Mouse (Mus musculus) megakaryocyte-erythroid progenitor cell, adult 5-6 weeks (primary cell): Measurements from ENCODE around the gene Fuca1. TPM values are rescaled to one million over a fixed set of nuclear protein-coding genes. Genes with fewer than 3 reads are reported as not detected.
A peak's percentile ranks its signal among the peaks of the same experiment; 100 is the strongest.

Experiments used
- ATAC-seq: replicated peaks from 2 replicates; pipeline ENCODE4 v1.8.0; 2016; ENCODE audit warnings: mild to moderate bottlenecking, inconsistent platforms; ENCODE audit not compliant: severe bottlenecking, poor library complexity, low FRiP score, low TSS enrichment
- total RNA-seq, 2 experiments: library from RNA; stranded (forward) in 1 of 2; stranded (reverse) in 1 of 2; fragments of 200-1000, 215-1000 nt in 1 of 2; fragments of >200 nt in 1 of 2; fragmentation: Nextera tagmentation in 1 of 2; gene quantifications; 2 replicates each; pipeline ENCODE4 v1.2.3; 2014 to 2017

Fuca1 gene
- total RNA-seq (2014; fragmentation: Nextera tagmentation) (45.6 and 64.2 TPM in 2 replicates), total RNA-seq (2017) (136 and 139 TPM in 2 replicates)

DNA sequence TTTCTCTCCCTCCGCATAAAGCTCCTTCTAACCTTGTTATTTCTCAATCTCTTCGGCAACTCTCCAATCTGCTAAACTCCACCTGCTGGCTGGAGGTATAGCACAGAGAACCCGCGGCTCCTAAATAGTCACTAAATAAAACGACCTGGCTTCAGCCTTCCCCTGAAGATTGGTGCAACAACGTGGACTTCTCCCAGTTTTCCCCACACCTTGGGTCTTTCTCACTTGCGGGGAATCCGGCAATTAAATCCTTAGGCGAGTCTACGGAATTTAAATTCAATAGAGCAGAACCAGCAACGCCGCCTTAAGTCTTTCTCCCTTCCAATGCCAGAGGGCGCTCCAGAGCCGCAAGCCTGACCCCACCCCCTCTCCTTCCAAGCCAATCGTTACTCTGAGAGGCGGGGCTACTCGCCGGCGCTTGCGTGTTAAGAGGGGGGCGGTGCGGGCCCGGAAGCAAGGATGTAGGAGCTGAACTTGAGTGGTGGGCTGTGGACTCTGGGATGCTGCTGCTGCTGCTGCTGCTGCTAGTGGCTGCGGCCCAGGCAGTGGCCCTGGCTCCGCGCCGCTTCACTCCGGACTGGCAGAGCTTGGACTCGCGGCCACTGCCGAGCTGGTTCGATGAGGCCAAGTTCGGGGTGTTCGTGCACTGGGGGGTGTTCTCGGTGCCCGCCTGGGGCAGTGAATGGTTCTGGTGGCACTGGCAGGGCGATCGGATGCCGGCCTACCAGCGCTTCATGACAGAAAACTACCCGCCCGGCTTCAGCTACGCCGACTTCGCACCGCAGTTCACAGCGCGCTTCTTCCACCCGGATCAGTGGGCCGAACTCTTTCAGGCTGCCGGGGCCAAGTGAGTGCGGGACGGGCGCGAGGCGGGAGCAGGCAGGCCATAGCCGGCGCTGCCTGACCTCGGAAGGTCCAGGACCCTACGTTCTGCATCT, at the start of gene Fuca1:
Fuca1 (plus strand) TSS at position 432 of the 938 bp plus-strand sequence.
- peak; percentile 91 for ATAC-seq

DNA sequence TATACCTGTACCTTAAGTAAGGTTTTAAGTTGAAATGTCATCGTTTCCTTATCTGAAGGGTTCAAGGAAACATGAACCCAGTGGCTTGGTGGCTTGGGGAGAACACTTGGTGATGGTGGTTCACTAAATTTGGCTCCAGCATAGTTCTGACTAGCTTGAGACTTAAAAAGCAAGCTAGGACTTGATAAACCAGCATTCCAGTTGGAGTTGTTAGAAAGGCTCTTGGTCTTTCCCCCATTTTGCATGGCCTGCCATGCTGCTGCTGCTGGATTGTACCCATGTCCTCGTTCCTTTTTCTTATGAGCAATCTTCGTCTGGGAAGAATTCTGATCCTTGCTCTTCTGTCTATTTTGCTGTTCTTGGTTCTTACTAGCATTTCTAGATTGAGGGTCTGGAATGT, 48.5 kb upstream of the Fuca1 start:
- ATAC-seq, result no peak

DNA sequence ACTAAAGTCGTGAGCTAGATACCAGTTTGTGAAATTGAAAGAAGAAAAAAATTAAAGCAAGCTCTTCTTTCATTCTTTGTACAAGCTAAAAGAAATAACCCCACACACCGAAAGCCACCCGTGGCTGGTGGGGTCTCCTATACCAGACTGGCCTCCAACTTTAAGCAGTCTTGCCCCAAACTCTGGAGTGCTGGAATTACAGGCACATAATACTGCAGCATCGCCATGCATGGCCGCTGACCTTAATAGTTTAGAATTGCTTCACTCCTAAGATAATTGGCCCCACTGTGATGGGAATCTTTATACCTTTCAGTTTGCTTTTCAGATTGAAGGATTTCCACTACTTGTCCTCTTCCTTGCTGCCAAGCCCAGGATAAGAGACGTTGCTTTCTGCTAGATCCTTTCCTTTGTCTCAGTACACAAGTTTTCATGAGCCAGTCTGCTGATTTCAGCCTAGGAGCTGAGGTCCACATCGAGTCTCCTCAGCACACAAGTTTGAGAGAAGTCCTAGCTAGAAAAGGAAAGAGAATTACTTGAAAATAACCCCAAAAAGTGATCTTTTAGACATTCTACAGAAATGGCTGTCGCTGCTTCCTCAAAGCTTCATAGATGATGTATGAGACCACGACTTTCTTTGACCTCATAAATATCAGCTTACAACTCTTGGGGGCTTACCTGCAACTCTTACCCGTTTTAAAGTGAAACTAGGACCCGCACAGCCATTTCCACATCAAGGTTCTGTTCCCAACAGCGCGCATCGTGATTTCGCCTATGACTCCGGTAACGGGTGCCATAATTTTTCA, 47.7 kb upstream of the Fuca1 start:
- ATAC-seq, result no peak

DNA sequence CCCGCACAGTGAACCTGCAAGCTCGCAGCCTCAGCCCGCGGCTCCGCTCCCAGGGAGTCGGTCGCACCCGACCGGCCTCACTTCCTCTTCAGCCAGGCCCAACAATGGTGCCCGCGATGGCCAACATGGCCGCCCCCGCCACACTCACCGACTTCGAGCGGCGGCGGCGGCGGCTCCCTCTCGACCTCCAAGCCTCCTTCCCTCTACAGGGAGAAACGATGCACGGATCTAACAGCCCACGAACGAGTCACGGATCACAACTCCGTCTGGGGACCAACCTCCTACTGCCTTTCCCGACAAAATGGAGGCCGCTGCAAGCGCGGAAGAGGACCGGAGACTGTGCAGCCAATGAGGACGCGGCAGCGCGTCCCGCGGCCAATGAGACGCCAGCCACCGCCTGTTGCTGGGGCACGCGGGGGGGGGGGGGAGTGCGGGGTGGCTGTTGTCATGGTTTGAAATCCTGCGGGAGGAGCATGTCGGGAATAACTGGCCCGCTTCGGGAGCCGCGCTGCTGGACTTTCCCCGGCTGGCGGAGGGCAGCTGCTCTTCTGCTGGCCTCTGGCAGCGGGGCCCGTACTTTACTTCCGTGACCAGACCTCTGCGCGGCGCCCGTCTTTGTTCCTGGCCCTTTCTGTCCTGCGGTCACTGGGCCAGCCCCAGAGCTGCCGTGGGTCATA, 46.9 kb upstream of the Fuca1 start, which contains the start of gene Pnrc2:
Pnrc2 (minus strand) TSS at position 325 of the 677 bp plus-strand sequence.
- ATAC-seq, result peak; percentile 68

DNA sequence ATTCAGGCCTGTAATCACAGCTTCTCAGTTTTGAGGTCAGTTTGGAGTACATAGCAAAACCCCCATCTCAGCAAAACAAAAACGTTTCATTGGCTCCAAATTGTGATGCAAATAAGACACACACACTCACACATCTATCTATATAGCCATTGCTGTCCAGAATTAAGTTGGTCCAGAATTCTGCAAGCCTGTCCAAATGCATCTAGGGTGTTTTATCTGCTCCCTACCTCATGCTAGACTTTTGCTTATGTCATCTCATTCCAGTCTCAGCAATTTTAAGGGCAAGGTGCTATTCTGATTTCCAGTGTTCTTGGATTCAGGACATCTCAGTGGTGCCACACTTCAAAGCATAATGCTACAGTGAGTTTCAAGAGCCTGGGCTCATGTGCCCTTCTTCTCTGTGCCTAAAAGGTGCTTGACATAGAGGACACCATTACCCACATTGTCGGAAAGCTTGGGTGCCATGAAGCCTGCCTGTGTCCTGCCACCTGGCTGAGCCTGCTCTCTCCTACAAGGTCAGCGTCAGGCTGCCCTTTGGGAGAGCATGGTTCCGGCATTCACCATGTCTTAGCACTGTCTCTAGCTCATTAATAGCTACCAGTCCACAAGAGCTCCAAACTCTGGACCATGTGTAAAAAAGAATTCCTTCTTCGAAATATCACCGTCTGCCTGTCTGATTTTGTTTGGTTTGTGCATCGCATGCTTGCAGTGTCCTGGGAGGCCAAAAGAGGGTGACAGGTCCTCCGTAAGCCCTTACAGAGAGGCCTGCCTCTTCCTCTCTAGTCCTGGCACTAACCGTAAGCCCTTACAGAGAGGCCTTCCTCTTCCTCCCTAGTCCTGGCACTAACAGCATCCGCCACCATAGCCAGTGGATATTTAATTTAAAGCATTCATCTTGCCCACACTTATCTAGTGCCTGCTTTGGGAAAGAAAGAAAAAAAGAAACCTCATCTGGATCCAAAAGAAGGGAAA, 45.7 kb upstream of the Fuca1 start:
- ATAC-seq, result no peak

DNA sequence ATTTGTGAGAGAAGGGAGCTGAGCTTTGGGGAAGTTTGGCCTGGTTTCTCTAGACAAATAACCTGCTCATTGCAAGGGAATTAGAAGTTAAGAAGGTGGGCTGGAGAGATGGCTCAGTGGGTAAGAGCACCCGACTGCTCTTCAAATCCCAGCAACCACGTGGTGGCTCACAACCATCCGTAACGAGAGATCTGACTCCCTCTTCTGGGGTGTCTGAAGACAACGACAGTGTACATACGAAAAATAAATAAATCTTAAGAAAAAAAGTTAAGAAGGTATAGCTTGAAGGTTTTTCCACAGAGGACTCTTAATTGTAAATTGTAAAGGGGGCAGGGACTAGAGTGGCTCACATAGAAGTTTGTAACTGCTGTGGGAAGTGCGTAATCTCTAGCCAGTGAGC, 45.0 kb upstream of the Fuca1 start:
- ATAC-seq, result no peak

DNA sequence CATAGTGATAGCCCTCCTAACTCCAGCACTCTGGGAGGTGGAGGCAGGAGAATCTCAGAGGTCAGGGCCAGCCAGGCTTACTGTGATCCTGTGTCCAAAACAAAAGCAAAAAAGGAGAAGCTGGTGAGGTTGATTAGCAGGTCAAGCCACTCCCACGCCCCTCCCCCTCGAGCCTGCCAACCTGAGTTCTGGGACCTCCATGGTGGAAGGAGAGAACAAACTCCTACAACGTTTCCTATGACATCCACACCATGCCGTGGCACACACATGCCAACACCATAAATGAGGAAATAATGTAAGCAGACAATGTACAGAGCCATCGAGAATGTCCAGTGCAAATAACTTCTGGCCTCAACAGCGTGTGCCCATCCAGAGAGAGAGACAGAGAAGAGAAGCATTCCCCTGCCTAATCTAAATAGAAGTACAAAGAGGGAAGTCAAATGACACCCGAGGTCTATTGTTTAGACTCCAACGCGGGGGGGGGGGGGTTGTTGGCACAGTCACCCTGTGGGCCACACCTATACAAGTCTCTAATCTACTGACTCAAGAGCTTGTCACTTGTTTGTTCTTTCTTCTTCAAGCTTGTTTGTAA, 44.4 kb upstream of the Fuca1 start:
- peak; percentile 57 for ATAC-seq

DNA sequence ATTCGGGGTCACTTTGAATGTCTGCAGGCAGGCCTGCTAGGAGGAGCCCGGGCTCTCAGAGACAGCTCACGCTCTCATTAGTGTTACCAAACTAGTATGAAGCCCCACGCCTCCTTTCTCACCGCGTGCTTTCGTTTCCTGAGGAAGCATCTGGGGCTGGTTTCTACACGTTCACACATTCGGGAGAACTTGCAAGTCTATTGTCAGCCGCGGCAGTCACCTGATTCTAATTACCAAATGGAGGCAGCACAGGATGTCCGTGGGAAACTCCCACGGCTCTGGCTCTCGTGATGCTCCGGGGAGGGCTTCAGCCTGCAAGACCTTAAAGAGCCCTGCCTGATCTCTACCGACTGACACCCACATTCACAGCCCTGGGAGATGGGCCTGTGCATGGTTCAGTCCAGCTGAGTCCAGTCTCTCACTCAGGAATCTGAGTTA, 43.9 kb upstream of the Fuca1 start:
- ATAC-seq, result peak; percentile 20

DNA sequence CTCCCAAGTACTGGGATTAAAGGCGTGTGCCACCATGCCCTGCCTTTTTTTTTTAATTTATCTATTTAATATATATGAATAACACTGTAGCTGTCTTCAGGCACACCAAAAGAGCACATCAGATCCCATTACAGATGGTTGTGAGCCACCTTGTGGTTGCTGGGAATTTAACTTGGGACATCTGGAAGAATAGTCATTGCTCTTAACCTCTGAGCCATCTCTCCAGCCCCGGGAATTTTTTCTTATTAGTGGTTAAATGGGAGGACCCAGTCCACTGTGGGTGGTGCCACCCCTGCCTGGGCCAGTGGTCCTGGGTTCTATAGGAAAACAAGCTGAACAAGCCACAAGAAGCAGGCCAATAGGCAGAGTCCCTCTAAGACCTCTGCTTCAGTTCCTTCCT, 42.8 kb upstream of the Fuca1 start:
- no peak for ATAC-seq

DNA sequence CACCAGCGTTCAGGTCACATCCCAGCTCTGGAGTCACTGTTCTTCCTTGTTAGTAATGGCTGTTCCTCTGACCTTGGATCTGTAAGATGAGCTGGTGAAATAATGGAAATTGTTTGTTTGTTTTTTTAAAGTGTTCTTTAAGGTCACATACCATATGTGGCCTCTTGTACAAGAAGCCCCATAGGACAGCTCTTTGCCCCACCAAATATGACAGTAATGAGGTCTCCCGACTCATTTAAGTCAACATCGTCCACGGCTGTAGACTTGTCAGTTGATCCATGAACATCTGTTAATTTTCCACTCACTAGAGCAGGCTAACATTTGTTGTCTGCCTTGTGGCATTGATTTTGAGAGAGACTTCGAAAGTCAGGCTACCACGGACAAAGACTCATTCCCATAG, 41.5 kb upstream of the Fuca1 start:
- no peak for ATAC-seq

DNA sequence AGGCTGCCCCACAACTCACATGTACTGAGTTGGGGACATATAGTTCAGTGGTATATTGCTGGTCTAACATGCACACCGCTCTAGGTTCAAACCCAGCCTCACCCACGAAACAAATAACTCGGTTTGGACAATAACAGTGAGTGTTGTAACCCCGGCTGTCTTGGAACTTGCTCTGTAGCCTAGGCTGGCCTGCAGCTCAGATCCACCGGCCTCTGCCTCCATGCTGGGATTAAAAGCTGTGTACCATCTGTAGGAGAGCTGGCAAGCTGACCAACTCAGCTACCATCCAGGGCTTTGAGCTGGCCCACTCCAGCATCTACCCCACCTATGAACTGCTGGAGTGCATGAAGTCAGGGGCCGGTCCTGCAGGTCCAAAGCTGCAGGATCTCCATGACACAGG, 40.5 kb upstream of the Fuca1 start:
- ATAC-seq, result no peak

DNA sequence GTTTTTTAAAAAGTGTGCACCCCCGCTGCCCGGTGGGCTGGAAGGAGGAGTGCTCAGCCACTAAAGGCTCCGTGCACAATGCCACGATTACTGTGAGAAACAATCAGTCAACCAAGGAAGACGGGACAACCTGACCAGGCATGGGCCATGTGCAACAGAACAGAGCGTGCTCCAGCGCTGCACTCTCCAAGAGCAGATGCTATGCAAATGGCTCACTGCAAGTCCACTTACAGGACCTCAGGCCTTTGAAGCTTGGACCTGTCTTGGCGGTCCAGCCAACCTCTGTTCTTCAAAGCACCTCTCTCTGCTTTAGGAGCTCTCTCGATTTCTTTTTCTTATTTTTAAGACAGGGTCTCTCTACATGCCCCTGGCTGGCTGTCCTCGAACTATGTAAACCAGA, 40.0 kb upstream of the Fuca1 start:
- ATAC-seq, result no peak

DNA sequence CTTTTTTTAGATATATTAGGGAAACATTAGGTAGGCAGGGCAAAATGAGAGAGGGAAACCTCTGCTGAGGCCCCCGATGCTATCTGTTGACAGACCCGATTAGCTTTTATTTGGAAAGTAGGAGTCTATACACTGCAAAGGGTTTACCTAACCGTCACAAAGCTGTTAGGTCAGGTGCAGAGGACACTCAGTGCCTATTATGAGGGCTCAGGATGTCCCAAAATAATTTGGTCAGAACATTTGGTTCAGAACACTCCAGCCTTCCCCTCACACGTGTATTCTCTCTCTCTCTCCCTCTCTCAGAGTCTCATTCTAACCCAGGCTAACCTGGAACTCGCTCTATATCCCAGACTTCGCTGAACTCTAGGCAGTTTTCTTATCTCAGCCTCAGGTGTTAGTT, 38.5 kb upstream of the Fuca1 start:
- ATAC-seq, result no peak

DNA sequence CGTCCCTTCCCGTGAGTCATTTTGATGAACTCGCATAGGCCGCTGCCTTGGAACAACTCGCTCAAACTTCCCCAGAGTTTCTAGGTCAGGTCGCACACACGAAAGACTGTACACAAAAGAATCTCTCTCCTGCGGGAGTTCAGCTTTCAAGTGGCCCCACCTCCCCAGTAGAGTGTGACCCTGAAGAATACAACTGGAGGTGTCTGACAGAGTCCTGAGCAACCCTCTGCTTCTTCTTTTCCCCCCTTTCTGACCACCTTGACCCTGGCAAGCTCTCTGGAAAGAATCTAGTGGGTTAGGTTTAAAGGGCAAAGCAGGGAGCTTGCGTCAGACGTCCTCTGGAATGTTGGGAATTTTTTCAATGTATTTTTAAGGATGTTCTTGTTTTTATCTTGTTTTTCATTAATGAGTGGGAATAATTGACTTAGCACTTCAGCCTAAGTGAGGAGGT, 37.1 kb upstream of the Fuca1 start:
- no peak for ATAC-seq

DNA sequence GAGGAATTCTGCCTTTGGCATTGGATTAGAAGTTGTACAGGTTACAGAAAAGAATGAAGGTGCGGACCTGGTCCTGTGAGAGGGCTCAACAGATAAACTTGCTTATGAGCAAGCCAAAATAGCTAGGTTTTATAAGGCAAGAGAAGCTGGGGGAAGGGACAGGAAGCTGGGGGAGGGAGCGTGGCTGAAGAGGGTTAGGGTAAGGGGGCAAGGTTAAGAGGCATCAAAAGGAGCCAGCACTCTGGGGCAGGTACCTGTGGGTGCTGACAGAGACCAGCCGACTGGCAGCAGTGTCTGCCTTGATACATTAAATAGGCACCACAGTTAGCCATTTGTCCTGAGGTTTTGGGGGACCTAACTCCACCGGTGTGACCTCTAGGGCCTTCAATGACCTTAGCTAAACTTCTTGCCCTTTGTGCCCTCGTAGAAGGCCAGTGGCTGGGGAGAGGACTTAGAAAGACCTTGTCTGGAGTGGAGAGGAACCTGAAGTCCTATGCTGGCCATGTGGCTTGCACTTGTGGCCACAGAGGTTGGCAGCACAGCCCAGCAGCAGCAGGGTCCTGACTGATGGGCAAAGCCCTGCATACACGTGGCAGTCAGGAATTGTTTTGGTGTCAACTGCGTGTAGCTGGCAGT, 36.5 kb upstream of the Fuca1 start:
- 0 out of 2 replicates have a peak, but pooled peaks have one; percentile 28 for ATAC-seq

DNA sequence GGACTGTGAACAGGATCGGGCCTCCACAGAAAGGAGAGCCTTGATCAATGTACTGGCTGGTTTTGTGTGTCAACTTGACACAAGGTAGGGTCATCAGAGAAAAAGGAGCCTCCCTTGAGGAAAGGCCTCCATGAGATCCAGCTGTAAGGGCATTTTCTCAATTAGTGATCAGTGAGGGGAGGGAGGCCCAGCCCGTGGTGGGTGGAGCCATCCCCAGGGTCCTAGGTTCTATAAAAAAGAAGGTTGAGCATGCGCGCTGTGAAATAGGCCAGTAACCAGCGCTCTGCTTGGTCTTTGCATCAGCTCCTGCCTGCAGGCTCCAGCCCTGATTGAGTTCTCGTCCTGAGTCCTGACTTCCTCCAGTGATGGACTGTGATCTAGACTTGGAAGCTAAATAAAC, 36.0 kb upstream of the Fuca1 start:
- ATAC-seq, result no peak

DNA sequence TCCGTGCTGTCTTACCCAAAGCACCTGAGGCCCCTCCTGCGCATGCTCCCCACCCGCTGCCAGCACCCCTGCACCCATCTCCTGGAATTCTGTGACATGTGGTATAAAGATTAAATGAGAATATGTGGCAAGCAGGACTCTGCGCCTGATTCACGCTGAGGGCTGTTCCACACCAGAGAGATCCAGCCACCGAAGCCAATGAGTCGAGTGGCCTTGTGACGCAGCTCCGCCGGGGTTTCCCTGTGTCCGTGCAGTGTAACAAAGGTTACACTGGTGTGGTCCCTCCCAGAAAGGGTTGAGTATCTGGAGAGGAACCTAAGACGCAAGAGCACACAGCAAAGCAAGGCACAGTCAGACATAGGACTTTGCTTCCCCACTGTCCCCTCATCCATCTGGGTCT, 34.9 kb upstream of the Fuca1 start:
- ATAC-seq, result no peak

DNA sequence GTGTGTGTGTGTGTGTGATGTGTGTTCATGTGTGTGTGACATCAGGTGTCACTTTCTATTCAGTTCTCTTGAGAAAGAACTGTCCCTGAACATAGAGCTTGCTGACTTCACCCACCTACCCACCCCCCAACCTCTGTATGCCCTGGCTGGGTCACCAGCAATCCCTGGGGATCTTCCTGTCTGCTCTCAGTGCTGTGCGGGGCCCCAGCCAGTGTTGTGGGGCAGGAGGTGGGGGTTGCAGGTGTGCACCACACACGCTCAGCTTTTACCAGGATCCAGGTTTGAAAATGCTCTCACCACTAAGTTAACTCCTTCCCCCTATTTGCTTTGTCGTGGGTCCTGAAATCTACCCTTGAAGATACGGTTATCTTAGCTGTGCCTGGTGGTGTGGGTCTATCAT, 34.4 kb upstream of the Fuca1 start:
- no peak for ATAC-seq
